ENCODE assay signal across 9 mouse cellular contexts in genomic region chr12:76073066-76073826, GRCm38 (mm10).
A peak's percentile ranks its signal among the peaks of the same experiment; 100 is the strongest.
DNase-seq lines count a peak whose midpoint lies in the region; ATAC-seq lines count a peak whose summit lies in the region.
"Had no signal": no experiment of that assay in that cellular context is flagged by ENCODE, and none has a peak within 500 bp of the region (broad histone marks: within the 10 kb centered on the region; RNA-seq: fewer than 3 reads in every experiment).

No protein-coding gene starts in this region.

- peaks cover 12% of the 10 kb centered on the region for H3K4me1 ChIP-seq in forebrain, embryonic 11.5 days (replicated peaks; ENCODE audit: control insufficient read depth, insufficient read depth, low read length)
- peaks cover 6% of the 10 kb centered on the region; the same call in 1 of the 2 replicates for H3K4me1 ChIP-seq in forebrain, embryonic 16.5 days (replicated peaks; ENCODE audit: control insufficient read depth, insufficient read depth, low read length)
- no peaks in the 10 kb centered on the region for H3K4me1 ChIP-seq in liver, embryonic 11.5 days (replicated peaks; ENCODE audit: control insufficient read depth, insufficient read depth, low read length)
- no peaks in the 10 kb centered on the region for H3K4me1 ChIP-seq in liver, embryonic 12.5 days
- H3K4me1 ChIP-seq in embryonic facial prominence, embryonic 12.5 days, result peaks cover 24% of the 10 kb centered on the region
- H3K4me1 ChIP-seq: liver, embryonic 15.5 days had no signal

- no peaks in the 10 kb centered on the region for H3K27me3 ChIP-seq in forebrain, embryonic 11.5 days (ENCODE audit: control insufficient read depth, insufficient read depth, low read length)
- no peaks in the 10 kb centered on the region for H3K27me3 ChIP-seq in forebrain, embryonic 16.5 days (replicated peaks; ENCODE audit: control insufficient read depth, insufficient read depth, low read length)
- no peaks in the 10 kb centered on the region for H3K27me3 ChIP-seq in liver, embryonic 11.5 days (replicated peaks; ENCODE audit: control insufficient read depth, insufficient read depth, low read length)
- H3K27me3 ChIP-seq in liver, embryonic 12.5 days (replicated peaks), result peaks cover 7% of the 10 kb centered on the region; the same call in 1 of the 2 replicates
- H3K27me3 ChIP-seq in embryonic facial prominence, embryonic 12.5 days, result no peaks in the 10 kb centered on the region
- H3K27me3 ChIP-seq: liver, embryonic 15.5 days had no signal

- peak; percentile 57 for DNase-seq in forebrain, embryonic 11.5 days (ENCODE audit: low spot score)
- no peak for DNase-seq in liver, embryonic 11.5 days (ENCODE audit: low spot score)
- DNase-seq in lung, postnatal 10 days, result peak; percentile 35
- no peak for DNase-seq in spleen, postnatal 14 days (ENCODE audit: low spot score in 2 of 2)
- DNase-seq in spleen, postnatal 36 days (ENCODE audit: low spot score in 2 of 2), result no peak

- 6% methylated on average over 13 of the region's 13 CpGs for WGBS in forebrain, embryonic 11.5 days
- WGBS in forebrain, embryonic 16.5 days, result 19% methylated on average over 13 of the region's 13 CpGs
- 30% methylated on average over 13 of the region's 13 CpGs for WGBS in liver, embryonic 11.5 days
- WGBS in liver, embryonic 12.5 days (ENCODE audit: insufficient replicate concordance), result 28% methylated on average over 13 of the region's 13 CpGs
- 5% methylated on average over 13 of the region's 13 CpGs for WGBS in embryonic facial prominence, embryonic 12.5 days

- no peaks in the 10 kb centered on the region for H3K9me3 ChIP-seq in forebrain, embryonic 11.5 days (ENCODE audit: control insufficient read depth, low read length)
- H3K9me3 ChIP-seq in forebrain, embryonic 16.5 days (ENCODE audit: control insufficient read depth, low read length), result no peaks in the 10 kb centered on the region
- no peaks in the 10 kb centered on the region for H3K9me3 ChIP-seq in liver, embryonic 11.5 days (ENCODE audit: control insufficient read depth, low read length)
- H3K9me3 ChIP-seq in liver, embryonic 12.5 days (replicated peaks), result no peaks in the 10 kb centered on the region
- H3K9me3 ChIP-seq in embryonic facial prominence, embryonic 12.5 days, result no peaks in the 10 kb centered on the region
- H3K9me3 ChIP-seq: liver, embryonic 15.5 days had no signal

- H3K36me3 ChIP-seq in forebrain, embryonic 11.5 days (ENCODE audit: control insufficient read depth, insufficient read depth, low read length), result peaks cover 6% of the 10 kb centered on the region; the same call in 1 of the 2 replicates
- H3K36me3 ChIP-seq in forebrain, embryonic 16.5 days (ENCODE audit: control insufficient read depth, insufficient read depth), result peaks cover 7% of the 10 kb centered on the region; the same call in 1 of the 2 replicates
- no peaks in the 10 kb centered on the region for H3K36me3 ChIP-seq in liver, embryonic 11.5 days (ENCODE audit: control insufficient read depth, insufficient read depth, low read length)
- no peaks in the 10 kb centered on the region for H3K36me3 ChIP-seq in liver, embryonic 12.5 days
- H3K36me3 ChIP-seq in embryonic facial prominence, embryonic 12.5 days, result peaks cover 28% of the 10 kb centered on the region
- H3K36me3 ChIP-seq: liver, embryonic 15.5 days had no signal

- H3K4me2 ChIP-seq in forebrain, embryonic 11.5 days (ENCODE audit: low read depth, low read length, severe bottlenecking), result peak overlapping the region; percentile 29; the same call in 1 of the 2 replicates
- H3K4me2 ChIP-seq in forebrain, embryonic 16.5 days (ENCODE audit: low read length), result no peak overlapping the region
- H3K4me2 ChIP-seq in liver, embryonic 11.5 days, result peak overlapping the region; percentile 23; the same call in 1 of the 2 replicates
- no peak overlapping the region for H3K4me2 ChIP-seq in liver, embryonic 12.5 days
- H3K4me2 ChIP-seq in embryonic facial prominence, embryonic 12.5 days (replicated peaks), result peak overlapping the region; percentile 46
- H3K4me2 ChIP-seq: liver, embryonic 15.5 days had no signal

- no peak overlapping the region for H3K27ac ChIP-seq in forebrain, embryonic 11.5 days (ENCODE audit: low read depth, low read length)
- no peak overlapping the region; the same call in 1 of the 2 replicates for H3K27ac ChIP-seq in forebrain, embryonic 16.5 days (ENCODE audit: low read length)
- H3K27ac ChIP-seq in liver, embryonic 11.5 days (ENCODE audit: low read depth, low read length), result no peak overlapping the region
- H3K27ac ChIP-seq in liver, embryonic 12.5 days, result no peak overlapping the region
- H3K27ac ChIP-seq in embryonic facial prominence, embryonic 12.5 days, result peak overlapping the region; percentile 74; the same call in 1 of the 2 replicates
- H3K27ac ChIP-seq: liver, embryonic 15.5 days had no signal

- no peak for ATAC-seq in forebrain, embryonic 11.5 days (replicated peaks; ENCODE audit: low FRiP score)
- ATAC-seq in forebrain, embryonic 16.5 days, result no peak
- no peak for ATAC-seq in liver, embryonic 11.5 days (replicated peaks; ENCODE audit: low FRiP score)
- ATAC-seq in liver, embryonic 12.5 days, result no peak
- ATAC-seq in embryonic facial prominence, embryonic 12.5 days (ENCODE audit: insufficient number of reproducible peaks, insufficient read depth, low FRiP score, low TSS enrichment), result no peak

- no peak overlapping the region; the same call in 1 of the 2 replicates for H3K9ac ChIP-seq in forebrain, embryonic 11.5 days (ENCODE audit: low read length)
- H3K9ac ChIP-seq in forebrain, embryonic 16.5 days (replicated peaks; ENCODE audit: low read depth, low read length), result no peak overlapping the region
- H3K9ac ChIP-seq in liver, embryonic 11.5 days (ENCODE audit: low read depth, low read length), result no peak overlapping the region
- H3K9ac ChIP-seq in liver, embryonic 12.5 days, result no peak overlapping the region
- H3K9ac ChIP-seq in embryonic facial prominence, embryonic 12.5 days, result peak overlapping the region; percentile 46
- H3K9ac ChIP-seq: liver, embryonic 15.5 days had no signal

- H3K4me3 ChIP-seq in forebrain, embryonic 11.5 days (ENCODE audit: low read depth, low read length), result peak overlapping the region; percentile 15; the same call in 1 of the 2 replicates
- H3K4me3 ChIP-seq in forebrain, embryonic 16.5 days (replicated peaks; ENCODE audit: low read length), result no peak overlapping the region
- no peak overlapping the region for H3K4me3 ChIP-seq in liver, embryonic 11.5 days (ENCODE audit: low read depth, low read length)
- H3K4me3 ChIP-seq in liver, embryonic 12.5 days, result no peak overlapping the region
- peak overlapping the region; percentile 39 for H3K4me3 ChIP-seq in embryonic facial prominence, embryonic 12.5 days
- H3K4me3 ChIP-seq: liver, embryonic 15.5 days had no signal

Comparison
In these comparisons a context has a peak if more than half of its experiments do, and no peak if none do; other contexts are left out.
1. H3K4me2 ChIP-seq: peak in forebrain, embryonic 11.5 days (single experiment), liver, embryonic 11.5 days (single experiment) and embryonic facial prominence, embryonic 12.5 days (single experiment); none in forebrain, embryonic 16.5 days (single experiment) and liver, embryonic 12.5 days (single experiment).
2. H3K4me3 ChIP-seq: peak in forebrain, embryonic 11.5 days (single experiment) and embryonic facial prominence, embryonic 12.5 days (single experiment); none in forebrain, embryonic 16.5 days (single experiment), liver, embryonic 11.5 days (single experiment) and liver, embryonic 12.5 days (single experiment).
3. DNase-seq: peak in forebrain, embryonic 11.5 days (single experiment) and lung, postnatal 10 days (single experiment); none in liver, embryonic 11.5 days (single experiment), spleen, postnatal 14 days (0 of 2) and spleen, postnatal 36 days (0 of 2).